Mouse (Mus musculus) right cerebral cortex, postnatal 4 days (tissue): Measurements from ENCODE around the gene BC003965.
A peak's percentile ranks its signal among the peaks of the same experiment; 100 is the strongest.

Experiments used
- DNase-seq: peaks from one replicate; pipeline ENCODE4 v3.0.0-alpha.2; 2022

BC003965 gene

DNA sequence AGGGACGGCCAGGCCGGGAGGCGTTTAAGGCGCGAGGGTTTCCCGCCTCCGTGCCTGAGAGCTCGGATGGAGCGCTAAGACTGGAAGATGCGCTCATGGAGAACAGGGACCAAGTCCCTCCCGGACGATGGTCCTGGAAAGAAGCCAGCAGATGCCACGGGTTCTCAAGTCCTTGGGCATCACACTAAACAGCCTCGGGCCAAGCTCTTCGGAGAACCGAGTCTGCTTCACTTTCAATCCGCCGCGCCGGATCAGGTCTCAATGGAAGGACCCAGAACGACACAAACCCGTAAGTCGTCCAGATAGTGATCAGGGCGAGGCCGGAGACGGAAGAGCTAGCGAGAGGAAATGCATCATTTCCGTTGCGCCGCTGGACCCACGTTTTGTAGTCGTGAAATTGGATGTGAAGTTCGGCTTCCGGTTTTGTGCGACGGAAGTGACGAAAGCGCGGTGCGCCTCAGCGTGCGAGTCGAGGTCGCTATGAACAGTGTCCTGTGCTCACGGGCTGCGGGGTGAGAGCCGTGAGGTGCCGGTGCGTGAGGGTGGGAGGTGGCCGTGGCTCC lies at the start of gene BC003965:
BC003965 (plus strand) TSS at position 426 of the 563 bp plus-strand sequence.
- DNase-seq = peak; percentile 98

DNA sequence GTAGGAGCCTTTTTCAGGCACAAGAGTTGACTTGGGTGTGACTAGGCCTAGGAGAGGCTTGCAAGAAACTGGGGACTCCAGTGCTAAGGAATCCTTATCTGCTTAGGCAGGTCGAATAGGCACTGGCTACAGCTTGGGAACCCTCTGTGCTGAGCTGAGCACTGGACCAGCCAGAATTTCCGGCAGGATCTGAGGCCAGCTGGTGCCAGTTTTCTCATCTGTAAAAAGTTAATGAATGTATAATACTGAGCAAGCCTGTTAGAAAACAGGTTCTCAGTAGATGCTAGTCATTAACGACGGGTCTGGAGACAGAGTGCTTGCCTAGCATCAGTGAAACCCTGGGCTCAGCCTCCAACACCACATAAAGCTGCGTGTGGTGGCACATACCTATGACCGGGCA lies 48.7 kb upstream of the BC003965 start:
- DNase-seq = no peak

DNA sequence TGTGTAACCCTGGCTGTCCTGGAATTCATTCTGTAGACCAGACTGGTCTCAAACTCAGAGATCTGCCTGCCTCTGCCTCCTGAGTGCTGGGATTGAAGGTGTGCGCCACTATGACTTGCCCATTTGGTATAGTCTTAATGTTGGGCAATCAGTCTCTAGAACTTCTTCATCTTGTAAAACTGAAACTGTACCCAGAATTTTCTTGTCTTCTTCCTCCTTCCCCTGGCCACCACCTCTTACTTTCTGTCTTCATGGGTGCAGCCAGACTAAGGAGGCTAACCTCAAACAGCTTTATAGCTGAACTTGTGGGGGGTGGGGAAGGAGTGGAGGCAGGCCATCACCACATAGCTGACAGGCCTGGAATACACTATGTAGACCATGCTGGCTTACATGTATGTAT lies 45.6 kb upstream of the BC003965 start:
- no peak for DNase-seq

DNA sequence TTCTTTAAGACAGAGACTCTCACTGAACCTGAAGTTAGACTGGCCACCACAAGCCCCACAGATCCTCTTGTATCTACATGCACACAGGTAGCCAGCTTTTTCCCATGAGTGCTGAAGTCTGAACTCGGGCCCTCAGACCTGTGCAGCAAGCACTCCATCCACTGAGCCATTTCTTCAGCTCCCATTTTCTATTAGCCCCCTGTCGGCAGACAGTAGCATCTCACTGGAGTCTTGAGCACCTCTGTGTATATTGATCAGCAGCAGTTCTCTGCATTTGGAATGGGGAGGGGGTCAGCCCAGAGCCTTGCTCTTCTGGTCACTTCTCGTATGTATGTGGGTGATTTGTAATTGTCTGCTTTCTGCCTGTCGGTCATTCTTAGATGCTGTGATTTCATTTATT lies 44.4 kb upstream of the BC003965 start:
- DNase-seq = no peak

DNA sequence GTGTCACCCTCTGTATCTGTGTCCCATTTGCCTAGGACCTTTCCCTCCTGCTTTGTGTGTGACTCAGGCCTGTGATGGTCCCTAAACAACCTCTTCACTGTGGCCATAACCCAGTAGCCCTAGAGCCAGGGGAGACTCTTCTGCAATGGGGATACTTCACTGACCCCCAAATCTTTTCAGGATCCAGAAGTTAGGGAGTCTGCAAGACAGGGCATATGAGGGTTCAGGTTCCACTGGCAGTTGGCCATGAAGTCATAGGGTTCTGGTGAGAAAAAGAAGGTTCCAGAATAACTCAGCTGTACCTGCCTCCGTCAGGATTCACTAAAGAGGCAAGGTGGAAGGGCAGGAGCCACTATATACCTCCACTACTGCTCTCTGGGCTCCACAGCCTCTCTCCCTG lies 22.2 kb upstream of the BC003965 start, which contains the start of gene Ccdc154:
Ccdc154 (plus strand) TSS at position 301 of the 400 bp plus-strand sequence.
- DNase-seq = no peak

DNA sequence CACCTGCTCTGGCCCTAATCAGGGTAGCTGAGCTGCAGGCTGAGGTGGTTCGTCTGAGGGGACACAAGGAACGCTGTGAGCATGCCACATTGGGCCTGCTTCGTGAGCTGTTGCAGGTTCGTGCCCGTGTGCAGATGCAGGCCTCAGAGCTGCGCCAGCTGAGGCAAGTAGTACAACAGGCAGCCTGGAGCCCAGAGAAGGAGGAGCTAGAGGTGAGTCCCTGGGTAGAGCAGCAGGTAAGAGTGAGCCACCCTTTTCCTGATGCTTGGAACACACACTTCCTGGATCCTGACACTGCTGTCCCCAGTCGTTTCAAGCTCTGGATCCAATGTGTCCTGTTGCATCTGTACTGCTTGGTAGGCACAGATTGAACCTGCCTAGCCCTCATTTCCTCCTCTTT lies 21.0 kb upstream of the BC003965 start:
- DNase-seq = no peak

DNA sequence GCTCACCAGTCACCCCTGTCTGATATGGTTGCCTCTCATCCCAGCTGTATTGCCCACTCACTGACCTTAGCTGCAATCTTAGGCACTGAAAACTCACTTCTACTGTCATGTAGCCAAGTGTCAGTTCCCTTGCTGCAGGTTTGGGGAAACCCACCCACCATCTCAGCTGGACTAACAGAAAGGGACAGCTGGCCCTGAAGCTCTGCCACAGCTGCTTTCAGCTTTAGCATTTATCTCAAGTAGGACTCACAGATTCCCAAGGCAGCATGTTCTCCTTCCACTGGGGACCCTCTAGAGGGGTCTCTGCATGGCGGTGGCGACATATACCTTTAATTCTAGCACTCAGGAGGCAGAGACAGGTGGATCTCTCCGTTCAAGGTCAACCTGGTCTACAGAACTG lies 19.6 kb upstream of the BC003965 start:
- no peak for DNase-seq

DNA sequence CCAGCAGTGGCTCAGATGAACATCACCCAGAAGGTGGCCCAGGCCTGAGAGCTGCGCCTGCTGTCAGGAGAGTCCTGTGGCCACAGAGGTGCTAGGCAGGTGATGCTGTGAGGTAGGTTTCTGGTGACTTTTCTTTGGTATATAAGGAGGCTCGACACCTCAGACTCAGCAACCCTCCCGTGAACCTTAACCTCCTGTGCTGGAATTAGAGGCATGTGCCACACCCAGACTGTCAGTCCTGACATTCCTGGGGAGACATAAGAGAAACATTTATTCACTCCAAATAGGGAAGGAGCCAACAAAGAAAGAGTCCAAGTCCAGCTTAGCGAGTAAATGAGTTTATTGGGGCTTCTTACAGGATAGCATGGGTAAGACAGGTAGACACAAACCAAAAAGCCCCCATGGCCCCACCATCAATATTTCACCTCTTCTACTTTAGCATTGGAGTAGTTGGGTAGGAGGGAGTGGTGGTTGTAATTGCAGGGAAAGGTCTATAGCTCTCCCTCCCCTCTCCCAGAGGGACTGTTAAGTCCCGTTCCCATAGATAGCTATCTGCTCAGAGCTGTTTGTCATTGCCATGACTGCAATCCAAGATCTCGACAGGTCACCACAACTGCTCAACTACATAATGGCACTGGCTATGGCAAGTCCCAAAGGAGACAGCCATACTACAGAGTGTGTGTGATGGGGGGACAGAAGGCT lies 18.2 kb upstream of the BC003965 start:
- no peak for DNase-seq

DNA sequence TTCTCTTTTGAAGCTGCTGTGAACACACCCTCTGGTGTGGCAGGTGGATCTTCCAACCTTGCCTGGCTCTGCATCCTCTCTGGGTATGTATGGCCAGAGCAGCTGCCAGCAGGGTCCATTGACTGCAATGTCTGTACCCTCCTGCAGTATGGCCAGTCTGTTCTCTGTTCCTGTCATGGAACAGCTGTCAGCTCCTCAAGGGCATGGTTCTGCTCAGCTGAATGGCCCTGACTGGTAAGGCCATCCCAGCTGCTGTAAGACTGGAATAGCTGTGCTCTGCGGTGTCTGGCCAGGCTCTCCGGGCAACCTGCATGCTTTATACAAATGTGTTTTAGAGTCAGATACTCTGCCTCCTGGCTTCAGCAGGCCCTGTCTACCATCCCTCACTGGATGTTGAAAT lies 14.6 kb upstream of the BC003965 start:
- no peak for DNase-seq

DNA sequence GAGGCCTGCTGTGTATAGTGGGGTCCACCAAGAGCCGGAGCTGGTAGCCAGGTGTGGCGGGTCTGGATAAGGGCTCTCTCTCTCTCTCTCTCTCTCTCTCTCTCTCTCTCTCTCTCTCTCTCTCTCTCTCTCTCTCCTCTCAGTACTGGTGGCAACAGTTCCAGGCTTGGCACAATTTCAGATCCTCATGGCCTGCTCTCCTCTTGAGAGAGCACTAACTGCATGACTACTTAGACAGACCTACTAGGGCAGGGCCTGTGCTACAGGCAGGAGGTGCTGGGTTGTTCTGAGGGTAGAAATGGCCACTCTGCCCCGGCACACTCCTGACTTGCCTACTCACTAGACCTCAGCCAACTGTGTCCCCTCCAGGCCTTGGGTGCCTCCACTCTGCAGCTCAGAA lies 11.8 kb upstream of the BC003965 start:
- DNase-seq = no peak

DNA sequence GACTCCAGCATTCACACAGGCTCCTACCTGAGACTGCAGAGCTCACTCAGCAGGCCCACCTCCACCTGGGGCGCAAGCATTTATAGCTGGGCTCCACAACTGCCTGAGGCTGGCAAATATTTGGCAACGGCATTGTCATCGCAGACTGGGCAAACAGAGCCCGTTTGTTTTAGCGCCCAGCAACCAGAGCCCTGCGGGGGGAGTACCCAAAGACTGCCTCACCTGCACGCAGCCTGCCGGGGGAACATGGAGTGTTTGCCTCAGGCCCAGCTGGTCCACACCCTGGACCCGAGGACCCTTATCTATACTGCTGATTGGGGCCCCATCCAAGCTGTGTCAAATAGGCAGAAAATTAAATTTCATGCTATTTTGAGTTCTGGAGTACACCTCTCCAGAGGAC lies 8.9 kb upstream of the BC003965 start, which contains the start of gene Gm38655:
Gm38655 (minus strand) TSS at position 61 of the 400 bp plus-strand sequence.
- no peak for DNase-seq

DNA sequence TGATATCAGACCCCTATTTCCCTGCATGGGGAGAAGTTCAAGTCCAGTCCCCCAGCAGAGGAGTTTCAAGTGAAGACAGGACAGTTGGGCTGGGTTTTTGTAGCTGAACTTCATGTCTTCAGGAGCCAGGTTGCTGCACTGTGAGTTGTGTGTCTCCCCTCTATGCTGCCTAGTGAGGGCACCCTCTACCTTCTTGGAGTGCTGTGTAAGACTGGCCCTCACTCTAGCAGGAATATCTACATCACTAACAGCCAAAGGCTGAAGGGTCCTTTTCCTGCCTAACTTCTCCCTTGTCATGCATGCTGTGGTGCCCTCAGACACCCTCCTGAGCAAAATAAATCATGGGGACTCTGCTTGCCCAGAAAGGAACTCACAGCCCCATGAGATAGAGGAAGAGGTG lies 1.1 kb upstream of the BC003965 start:
- DNase-seq = no peak

DNA sequence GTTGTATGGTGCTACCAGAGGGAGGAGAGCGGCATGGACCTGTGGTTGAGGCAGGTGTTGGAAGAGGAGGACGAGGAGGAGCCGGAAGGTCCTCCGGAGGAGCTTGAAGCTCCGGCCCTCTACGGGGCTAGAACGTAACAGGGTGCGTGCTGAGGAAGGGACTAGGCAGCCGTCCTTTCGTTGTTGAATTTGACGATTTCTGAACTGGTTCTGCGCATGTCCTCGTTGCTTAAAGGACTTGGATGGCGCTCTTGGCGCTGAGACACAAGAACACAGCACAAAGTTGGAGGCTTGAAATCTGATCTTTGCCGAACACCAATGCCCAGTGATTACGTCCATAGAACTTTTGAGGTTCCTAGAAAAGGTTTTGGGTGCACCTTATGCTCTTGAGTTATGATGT lies 607 bp downstream of the BC003965 start:
- DNase-seq = no peak

DNA sequence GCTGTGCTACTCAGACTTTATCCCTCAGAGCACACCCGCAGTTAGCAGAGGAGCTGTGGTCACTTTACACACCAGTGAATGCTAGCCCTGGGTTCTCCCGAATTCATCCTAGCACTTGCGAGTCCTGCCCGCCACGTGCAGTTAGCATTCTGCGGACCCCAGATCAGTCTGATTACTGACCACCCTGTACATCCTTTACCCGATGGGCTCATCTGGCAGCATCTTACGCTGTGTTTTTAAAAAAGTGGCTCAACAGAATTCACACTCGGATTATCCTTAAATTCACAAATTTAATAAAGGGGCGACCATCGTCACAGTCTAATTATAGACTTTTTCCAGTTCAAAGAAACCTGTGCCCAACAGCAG lies 3.4 kb downstream of the BC003965 start:
- no peak for DNase-seq

DNA sequence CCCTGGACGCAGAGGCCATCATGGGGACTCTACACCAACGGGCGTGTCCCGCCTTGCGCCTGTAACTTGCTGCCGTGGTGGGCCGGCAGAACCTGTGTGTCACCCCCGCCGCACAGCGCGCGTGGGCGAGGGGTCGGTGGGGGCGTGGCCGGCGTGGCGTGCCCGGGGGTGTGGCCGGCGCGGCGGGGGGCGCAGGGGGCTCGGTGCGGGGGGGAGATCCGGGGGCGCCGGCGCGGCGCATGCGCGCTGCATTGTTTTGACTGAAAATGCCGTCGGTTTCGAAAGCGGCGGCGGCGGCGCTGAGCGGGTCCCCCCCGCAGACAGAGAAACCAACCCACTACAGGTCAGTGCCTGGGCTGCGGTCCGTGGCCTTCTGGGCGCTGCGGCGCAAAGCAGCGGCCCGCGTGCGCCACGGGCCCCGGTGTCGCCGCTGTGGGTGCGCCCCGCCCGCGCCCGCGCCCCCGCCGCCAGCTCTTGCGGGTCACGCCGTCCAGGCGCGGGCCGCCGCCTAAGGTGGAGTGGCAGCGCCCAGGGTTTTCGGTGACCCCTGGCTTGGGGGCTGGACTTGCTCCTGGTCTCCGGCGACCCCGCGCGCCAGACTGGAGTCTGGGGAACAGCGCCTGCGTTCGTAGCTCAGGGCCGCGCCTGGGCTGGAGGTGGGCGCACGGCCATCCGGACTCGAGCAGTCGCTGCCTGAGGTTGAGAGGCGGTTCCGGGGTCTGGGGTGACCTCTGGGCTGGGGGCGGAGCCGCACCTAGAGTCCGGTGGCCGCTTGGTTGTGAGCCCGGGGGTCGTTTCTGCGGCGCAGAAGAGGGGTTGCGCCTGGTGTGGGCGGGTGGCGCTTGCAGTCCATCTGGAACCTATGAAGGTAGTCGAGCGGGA lies 4.0 kb downstream of the BC003965 start, which contains the start of gene Unkl:
Unkl (plus strand) TSS at position 248 of the 882 bp plus-strand sequence.
- DNase-seq = peak; percentile 84

DNA sequence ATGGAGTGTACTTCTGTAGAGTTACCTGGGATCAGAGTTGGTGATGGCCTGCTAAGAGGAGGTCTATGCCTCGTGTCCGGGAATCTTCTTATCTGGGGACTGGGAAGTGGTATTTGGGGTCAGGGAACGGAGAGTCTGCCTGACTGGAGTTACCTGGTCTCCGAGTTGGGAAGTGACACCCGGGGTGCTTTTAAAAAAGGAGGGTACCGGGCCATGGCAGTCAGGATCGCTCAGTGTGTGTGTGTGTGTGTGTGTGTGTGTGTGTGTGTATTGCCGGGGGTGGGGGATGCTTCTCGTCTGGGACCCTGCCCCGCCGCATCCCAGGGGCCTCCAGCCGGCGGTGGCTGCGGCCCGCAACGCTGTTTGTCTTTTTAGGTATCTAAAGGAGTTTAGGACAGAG lies 4.7 kb downstream of the BC003965 start:
- DNase-seq = no peak

DNA sequence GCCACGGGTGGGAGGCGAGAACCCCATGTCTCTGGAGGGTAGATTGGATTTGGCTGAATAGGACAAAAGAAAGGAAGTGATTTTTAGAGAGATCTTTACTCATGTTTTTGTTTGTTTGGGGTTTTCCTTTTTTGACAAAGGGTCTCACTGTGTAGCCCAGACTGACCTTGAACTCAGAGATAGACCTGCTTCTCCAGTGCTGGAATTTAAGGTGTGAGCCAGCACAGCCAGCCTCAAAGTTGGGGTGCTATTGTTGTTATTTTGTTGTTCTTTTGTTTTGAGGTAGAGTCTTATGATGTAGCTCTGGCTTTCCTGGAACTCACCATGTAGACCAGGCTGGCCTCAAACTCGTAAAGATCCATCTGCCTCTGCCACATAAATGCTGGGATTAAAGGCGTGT lies 18.0 kb downstream of the BC003965 start:
- no peak for DNase-seq

DNA sequence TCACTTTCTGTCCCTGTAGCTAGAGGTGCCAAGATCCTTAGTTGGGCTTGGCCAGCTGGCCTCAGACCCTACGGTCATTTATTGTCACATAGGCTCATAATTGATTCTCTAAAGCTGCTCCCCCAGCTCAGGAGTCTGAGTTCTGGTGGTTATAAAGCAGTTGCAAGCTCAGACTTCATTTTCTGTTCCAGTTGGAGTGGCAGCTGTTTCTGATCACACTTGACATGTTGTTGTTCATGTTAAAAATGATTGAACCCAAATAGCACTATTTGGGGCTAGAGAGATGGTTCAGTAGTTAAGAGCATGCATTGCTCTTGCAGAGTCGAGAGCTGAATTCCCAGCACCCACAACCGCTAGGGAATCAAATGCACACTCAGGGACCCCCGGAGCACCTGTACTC lies 25.7 kb downstream of the BC003965 start:
- no peak for DNase-seq

DNA sequence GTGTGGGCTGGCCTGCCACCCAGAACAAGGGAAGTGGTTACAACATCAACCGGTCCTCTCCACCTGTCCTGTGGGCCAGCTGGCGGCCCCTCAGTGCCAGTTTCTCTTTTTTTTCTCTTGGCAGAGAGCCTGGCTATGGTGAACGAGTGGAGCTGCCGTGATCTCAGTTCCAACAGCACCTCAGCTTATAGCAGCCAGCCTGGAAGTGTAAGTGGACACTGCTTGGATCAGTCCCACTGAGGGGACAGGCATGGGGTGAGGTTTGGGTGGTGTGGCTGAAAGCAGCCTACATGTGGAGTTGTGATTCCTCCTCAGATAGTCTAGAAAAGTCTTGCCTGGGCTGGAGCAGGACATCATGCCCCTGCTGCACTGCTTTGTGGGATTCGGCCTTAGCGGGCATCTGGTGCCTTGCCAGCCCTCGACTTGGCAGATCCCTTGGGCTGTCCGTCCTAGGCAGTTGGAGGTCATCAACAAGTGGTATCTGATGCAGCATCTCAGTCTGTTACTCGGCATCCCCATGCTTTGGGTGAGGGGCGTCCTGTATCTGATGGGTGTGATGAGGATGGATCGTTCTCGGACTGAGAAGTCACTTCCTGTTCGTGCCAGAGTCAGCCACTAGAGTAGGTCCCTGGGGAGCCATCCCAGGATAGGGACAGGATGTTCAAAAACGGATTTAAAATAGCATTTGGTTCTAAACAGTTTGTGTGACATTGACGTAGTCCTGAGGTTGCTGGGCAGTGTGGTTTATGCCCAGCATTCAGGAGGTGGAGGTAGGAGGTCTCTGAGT lies 26.5 kb downstream of the BC003965 start:
- DNase-seq = no peak

DNA sequence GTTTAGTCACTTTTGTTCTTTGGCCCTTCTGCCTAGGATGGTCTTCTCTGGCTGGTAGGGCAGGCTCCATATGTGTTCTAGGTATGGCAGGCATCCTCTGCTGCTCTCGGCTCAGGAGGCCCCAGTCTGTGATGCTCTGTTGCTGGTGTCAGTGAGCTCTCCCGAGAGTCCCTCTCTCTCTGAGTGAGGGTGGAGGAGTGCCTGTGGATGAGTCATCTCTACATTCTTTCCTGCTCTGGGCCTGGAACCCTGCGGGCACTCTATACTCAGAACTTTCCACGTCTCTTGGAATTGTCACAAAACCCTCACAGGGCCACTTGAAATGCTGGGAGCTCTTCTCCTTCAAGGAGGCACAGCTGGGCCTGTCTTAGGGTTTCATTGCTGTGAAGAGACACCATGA lies 27.4 kb downstream of the BC003965 start:
- no peak for DNase-seq

DNA sequence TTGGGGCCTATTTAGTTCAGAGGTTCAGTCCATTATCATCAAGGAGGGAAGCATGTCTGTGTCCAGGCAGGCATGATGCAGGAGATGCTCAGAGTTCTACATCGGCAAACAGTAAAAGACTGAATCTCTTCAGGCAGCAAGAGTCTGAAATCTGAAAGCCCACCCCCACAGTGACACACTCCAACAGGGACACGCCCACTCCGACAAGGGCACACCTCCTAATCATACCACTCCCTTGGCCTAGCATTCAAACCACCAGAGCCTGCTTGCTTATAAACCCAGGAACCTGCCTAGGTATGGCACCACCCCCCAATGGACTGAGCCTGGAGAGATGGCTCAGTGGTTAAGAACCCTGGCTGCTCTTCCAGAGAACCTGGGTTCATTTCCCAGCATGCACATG lies 31.1 kb downstream of the BC003965 start:
- no peak for DNase-seq

DNA sequence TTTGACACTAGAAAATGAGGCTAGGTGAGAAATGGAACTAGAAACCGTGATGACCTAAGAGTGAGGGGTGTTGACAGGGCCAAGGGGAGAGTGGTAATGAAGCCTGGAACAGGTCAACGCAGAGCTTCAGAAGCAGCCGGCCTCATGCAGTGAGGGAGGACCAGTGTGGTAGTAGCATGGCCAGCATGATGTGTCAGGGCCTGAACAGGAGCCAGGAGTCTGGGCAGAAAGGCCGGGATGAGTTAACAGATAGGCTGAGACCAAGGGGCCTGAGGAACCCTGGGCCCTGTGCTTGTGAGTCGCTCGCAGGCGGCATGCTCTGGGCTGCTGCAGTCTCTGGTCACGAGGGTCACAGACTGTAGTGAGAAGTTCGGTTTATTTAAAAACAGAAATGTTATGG lies 34.6 kb downstream of the BC003965 start:
- no peak for DNase-seq
